Mouse (Mus musculus) embryonic facial prominence, embryonic 11.5 days (tissue): ENCODE measurements around the gene Prkacb. TPM values are rescaled to one million over a fixed set of nuclear protein-coding genes. Genes with fewer than 3 reads are reported as not detected.
"Not testable (repeated sequence)": the region's sequence is repeated elsewhere in the genome, so short reads cannot be mapped to it uniquely, and the experiment has no call there.

Experiments
- ATAC-seq: fragments of 200-750 bp; cut with Nextera tagmentation; replicated peaks from 2 replicates; pipeline ENCODE4 v1.8.0; 2017; ENCODE audit warnings: low read depth; ENCODE audit not compliant: insufficient number of reproducible peaks, low FRiP score, low TSS enrichment
- DNase-seq: peaks from one replicate; pipeline ENCODE4 v3.0.0-alpha.2; 2015; ENCODE audit warnings: low spot score
- H3K27ac ChIP-seq: fragments of 300-500 bp; sonication (generic); replicated peaks from 2 replicates; pipeline ENCODE4 v1.5.1; 2014; ENCODE audit warnings: mild to moderate bottlenecking, low read depth, low read length, control low read depth
- H3K27me3 ChIP-seq: fragments of 300-500 bp; sonication (generic); 2 replicates; pipeline ENCODE4 v1.6.1; 2014; ENCODE audit warnings: mild to moderate bottlenecking, low read length, moderate library complexity, mixed read lengths; ENCODE audit not compliant: control insufficient read depth, insufficient read depth
- H3K36me3 ChIP-seq: fragments of 300-500 bp; sonication (generic); replicated peaks from 2 replicates; pipeline ENCODE4 v1.6.1; 2014; ENCODE audit warnings: low read depth, mild to moderate bottlenecking, low read length, moderate library complexity, mixed read lengths; ENCODE audit not compliant: control insufficient read depth, insufficient read depth
- H3K4me1 ChIP-seq: fragments of 300-500 bp; sonication (generic); 2 replicates; pipeline ENCODE4 v1.6.1; 2014; ENCODE audit warnings: low read length, mixed read lengths; ENCODE audit not compliant: control insufficient read depth, insufficient read depth
- H3K4me2 ChIP-seq: fragments of 300-500 bp; sonication (generic); 2 replicates; pipeline ENCODE4 v1.6.1; 2014; ENCODE audit warnings: low read depth, mild to moderate bottlenecking, control low read depth, low read length, moderate library complexity
- H3K4me3 ChIP-seq: fragments of 300-500 bp; sonication (generic); 2 replicates; pipeline ENCODE4 v1.5.1; 2014; ENCODE audit warnings: low read depth, low read length, control low read depth
- H3K9ac ChIP-seq: fragments of 300-500 bp; sonication (generic); replicated peaks from 2 replicates; pipeline ENCODE4 v1.6.1; 2014; ENCODE audit warnings: mild to moderate bottlenecking, control low read depth, low read length
- H3K9me3 ChIP-seq: fragments of 300-500 bp; sonication (generic); replicated peaks from 2 replicates; pipeline ENCODE4 v1.6.1; 2016; ENCODE audit warnings: mild to moderate bottlenecking, low read length, inconsistent platforms, mixed read lengths; ENCODE audit not compliant: control insufficient read depth
- whole genome bisulfite sequencing: fragments of 180-500 bp; shearing (Covaris S2); extraction: QIAGEN DNeasy Blood & Tissue Kit; methylation state at CpG from one replicate; pipeline ENCODE4 v1.1.7; 2014; 5-methylcytosine and 5-hydroxymethylcytosine counted together
- polyA plus RNA-seq: library from polyadenylated mRNA; unstranded; fragments of >200 nt; fragmentation: Nextera tagmentation; extraction: Ambion mirVana; gene quantifications from 2 replicates; pipeline ENCODE4 v1.2.1, GENCODE M21; 2014

The Prkacb gene
- polyA plus RNA-seq, 1 experiment from 2014 or later: 78.1 TPM

DNA sequence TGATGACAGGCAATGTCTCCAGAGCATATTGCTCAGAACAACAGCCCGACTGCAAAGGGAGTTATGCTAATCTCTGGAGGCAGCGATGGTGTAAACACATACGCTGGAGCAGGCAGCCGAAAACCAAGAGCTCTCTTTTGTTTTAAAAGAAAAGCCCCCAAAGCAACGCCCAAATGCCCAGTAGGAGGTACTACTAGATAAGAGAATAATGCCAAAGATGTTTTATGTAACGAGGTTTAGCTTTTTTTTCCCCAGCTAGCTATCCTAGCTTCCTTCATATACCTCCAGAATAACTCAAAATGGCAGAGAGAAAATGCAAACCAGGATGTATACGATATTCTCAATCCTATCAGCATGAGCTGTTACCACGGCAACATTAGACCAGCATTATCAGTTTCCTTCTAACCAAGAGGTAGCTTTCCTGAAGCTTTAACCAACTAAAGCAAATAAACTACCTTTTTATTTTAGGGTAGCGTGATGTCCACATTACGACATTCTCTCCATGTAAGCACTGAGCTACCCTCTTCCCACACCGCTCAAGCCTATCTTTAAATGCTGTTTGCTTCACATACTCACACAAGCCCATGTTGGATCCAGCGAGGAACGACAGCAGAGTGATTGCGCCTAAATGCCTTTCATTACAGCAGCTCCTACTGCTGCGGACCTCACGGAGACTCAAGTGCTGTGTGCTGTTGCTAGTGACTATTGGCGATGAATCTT lies 42.7 kb downstream of the Prkacb start:
- no peak overlapping the region for H3K4me3 ChIP-seq
- no peaks in the 10 kb centered on the region for H3K4me1 ChIP-seq
- no peak overlapping the region; the same call in 1 of the 2 replicates for H3K4me2 ChIP-seq
- H3K27ac ChIP-seq: no peak overlapping the region
- H3K9me3 ChIP-seq: no peaks in the 10 kb centered on the region
- H3K36me3 ChIP-seq: no peaks in the 10 kb centered on the region
- H3K9ac ChIP-seq: no peak overlapping the region; the same call in 1 of the 2 replicates
- ATAC-seq: no peak
- H3K27me3 ChIP-seq: no peaks in the 10 kb centered on the region
- 24% methylated on average over 17 of the region's 17 CpGs for WGBS
- no peak for DNase-seq

- Histone ChIP-seq H3K4me3 (no peak overlapping the region), H3K36me3 (no peaks in the 10 kb centered on the region), H3K9me3 (no peaks in the 10 kb centered on the region), H3K9ac (no peak overlapping the region), H3K4me1 (no peaks in the 10 kb centered on the region), H3K4me2 (no peak overlapping the region), H3K27ac (no peak overlapping the region), H3K27me3 (no peaks in the 10 kb centered on the region)
- 27% methylated on average over 2 of the region's 2 CpGs for WGBS
- ATAC-seq (no peak), DNase-seq (no peak)
These were observed 43.2 kb downstream of the Prkacb start for GRCm38 (mm10) chr3:146769569-146769939.

DNA sequence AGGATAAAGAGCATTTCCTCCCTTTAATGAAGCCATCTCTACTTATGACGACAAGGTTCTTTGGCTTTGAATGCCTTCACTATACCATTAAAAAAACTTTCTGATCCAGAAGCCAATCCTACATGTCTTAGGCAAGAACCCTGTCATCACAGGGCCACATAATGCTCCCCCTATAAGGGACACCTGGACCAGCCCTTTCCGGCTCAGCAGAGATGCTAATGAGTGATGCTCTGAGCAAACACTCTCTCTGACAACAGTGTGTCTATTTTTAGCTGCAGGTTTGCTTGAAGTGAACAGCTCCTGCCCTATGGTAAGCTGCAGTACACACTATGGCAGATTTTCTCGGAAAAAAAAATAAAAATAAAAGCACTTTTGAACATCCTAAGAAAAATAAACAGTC lies 43.9 kb downstream of the Prkacb start:
- H3K36me3 ChIP-seq: no peaks in the 10 kb centered on the region
- 74% methylated on average over 3 of the region's 3 CpGs for WGBS
- H3K4me1 ChIP-seq: no peaks in the 10 kb centered on the region
- DNase-seq (no peak), ATAC-seq (no peak)
- no peaks in the 10 kb centered on the region for H3K27me3 ChIP-seq
- no peak overlapping the region for H3K4me2 ChIP-seq
- H3K9ac ChIP-seq: no peak overlapping the region
- H3K4me3 ChIP-seq: no peak overlapping the region
- H3K27ac ChIP-seq: no peak overlapping the region
- no peaks in the 10 kb centered on the region for H3K9me3 ChIP-seq

DNA sequence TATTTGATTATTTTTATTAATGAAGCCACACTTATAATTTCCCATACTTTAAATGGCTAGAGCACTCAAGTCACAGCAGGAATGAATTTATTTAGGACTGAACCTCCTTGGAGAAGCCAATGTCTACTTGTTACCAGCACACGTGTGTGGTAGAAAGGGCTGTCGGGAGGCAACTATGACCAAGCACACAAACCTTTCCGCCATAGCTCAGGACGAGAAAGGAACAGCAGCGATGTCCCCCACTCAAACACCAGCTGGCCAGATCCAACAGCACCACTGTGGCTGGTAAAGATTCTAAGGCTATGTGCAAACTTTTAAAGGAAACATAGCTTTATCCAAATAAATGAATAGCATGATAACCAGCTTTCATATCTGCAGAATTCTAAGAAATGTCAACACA lies 44.4 kb downstream of the Prkacb start:
- H3K4me3 ChIP-seq: no peak overlapping the region
- 92% methylated on average over 5 of the region's 5 CpGs for WGBS
- no peaks in the 10 kb centered on the region for H3K36me3 ChIP-seq
- DNase-seq (no peak), ATAC-seq (no peak)
- H3K27ac ChIP-seq: no peak overlapping the region
- no peaks in the 10 kb centered on the region for H3K4me1 ChIP-seq
- H3K27me3 ChIP-seq: no peaks in the 10 kb centered on the region
- H3K4me2 ChIP-seq: no peak overlapping the region
- no peaks in the 10 kb centered on the region for H3K9me3 ChIP-seq
- H3K9ac ChIP-seq: no peak overlapping the region

- H3K4me1 ChIP-seq: no peaks in the 10 kb centered on the region
- H3K4me3 ChIP-seq: no peak overlapping the region
- no peak overlapping the region for H3K9ac ChIP-seq
- H3K27me3 ChIP-seq: no peaks in the 10 kb centered on the region
- H3K36me3 ChIP-seq: no peaks in the 10 kb centered on the region
- DNase-seq (no peak), ATAC-seq (no peak)
- H3K9me3 ChIP-seq: no peaks in the 10 kb centered on the region
- WGBS: 70% methylated on average over 8 of the region's 8 CpGs
- no peak overlapping the region for H3K27ac ChIP-seq
- no peak overlapping the region for H3K4me2 ChIP-seq
These were observed 46.0 kb downstream of the Prkacb start for GRCm38 (mm10) chr3:146766701-146767181.

GRCm38 (mm10) chr3:146766071-146766605 lies 46.7 kb downstream of the Prkacb start:
- ATAC-seq (no peak), DNase-seq (no peak)
- Histone ChIP-seq H3K9ac (no peak overlapping the region), H3K27ac (no peak overlapping the region), H3K4me2 (no peak overlapping the region), H3K36me3 (no peaks in the 10 kb centered on the region), H3K9me3 (no peaks in the 10 kb centered on the region), H3K27me3 (no peaks in the 10 kb centered on the region), H3K4me1 (no peaks in the 10 kb centered on the region), H3K4me3 (no peak overlapping the region)
- WGBS: 90% methylated on average over 4 of the region's 4 CpGs

DNA sequence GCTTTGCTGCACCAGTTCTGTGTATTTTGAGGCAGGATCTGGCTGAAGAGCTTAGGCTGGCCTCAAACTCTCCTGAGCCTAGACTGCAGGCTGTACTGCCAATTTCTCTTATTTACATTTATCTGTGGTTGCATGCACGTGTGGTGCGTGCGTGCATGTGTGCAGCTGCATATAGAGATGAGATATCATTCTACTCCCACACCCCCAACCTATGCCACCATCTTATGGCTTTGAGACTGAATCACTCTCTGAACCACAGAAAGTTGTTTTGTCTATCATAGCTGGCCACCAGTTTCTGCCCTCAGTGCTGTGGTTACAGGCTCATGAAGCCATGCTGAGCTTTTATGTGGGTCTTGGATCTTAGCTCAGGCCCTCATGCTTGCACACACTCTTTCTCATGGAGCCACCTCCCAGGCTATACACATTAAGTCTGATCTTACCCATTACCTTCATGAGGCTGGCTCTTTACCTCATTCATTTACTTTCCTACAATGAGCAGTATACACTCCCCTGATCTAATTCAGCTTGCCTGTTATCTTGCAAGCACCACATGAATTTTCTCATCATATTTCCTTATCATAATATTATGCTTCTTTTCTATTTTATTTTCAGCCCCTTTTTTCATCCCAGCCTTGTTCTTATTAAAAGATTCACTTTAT lies 47.8 kb downstream of the Prkacb start:
- Histone ChIP-seq H3K4me3 (no peak overlapping the region), H3K4me2 (no peak overlapping the region), H3K9ac (no peak overlapping the region), H3K27me3 (no peaks in the 10 kb centered on the region), H3K4me1 (no peaks in the 10 kb centered on the region), H3K36me3 (no peaks in the 10 kb centered on the region), H3K9me3 (no peaks in the 10 kb centered on the region), H3K27ac (no peak overlapping the region)
- ATAC-seq (no peak), DNase-seq (no peak)
- WGBS: 88% methylated on average over 3 of the region's 3 CpGs

GRCm38 (mm10) chr3:146763054-146763453 lies 49.7 kb downstream of the Prkacb start:
- 91% methylated on average over 2 of the region's 2 CpGs for WGBS
- not testable (repeated sequence) for H3K27ac ChIP-seq, H3K4me2 ChIP-seq, H3K27me3 ChIP-seq, H3K4me1 ChIP-seq, H3K9ac ChIP-seq, H3K4me3 ChIP-seq, ATAC-seq, H3K36me3 ChIP-seq, DNase-seq, H3K9me3 ChIP-seq
